Mouse (Mus musculus): Measurements from ENCODE around the gene Mup18.
"Not testable (repeated sequence)": the region's sequence is repeated elsewhere in the genome, so short reads cannot be mapped to it uniquely, and the experiment has no call there.

- not testable (repeated sequence) for TF ChIP-seq POLR2A (IDR thresholded peaks at IDR 0.05; ENCODE audit: borderline replicate concordance, extremely low read depth, insufficient read depth, insufficient read length, poor library complexity, severe bottlenecking); CTCF (IDR thresholded peaks at IDR 0.05; ENCODE audit: borderline replicate concordance, extremely low read depth, insufficient read depth, insufficient read length)
These were observed 40.4 kb upstream of the Mup18 start for GRCm38 (mm10) chr4:61714296-61714695.
